Mouse (Mus musculus) midbrain, embryonic 16.5 days (tissue): ENCODE measurements around the gene Dand5. TPM values are rescaled to one million over a fixed set of nuclear protein-coding genes. Genes with fewer than 3 reads are reported as not detected.
"Not testable (repeated sequence)": the region's sequence is repeated elsewhere in the genome, so short reads cannot be mapped to it uniquely, and the experiment has no call there.

Source experiments
- ATAC-seq: fragments of 200-750 bp; cut with Nextera tagmentation; 2 replicates; pipeline ENCODE4 v1.8.0; 2017; ENCODE audit warnings: moderate TSS enrichment
- H3K27ac ChIP-seq: fragments of 300-500 bp; sonication (generic); 2 replicates; pipeline ENCODE4 v1.5.1; 2014; ENCODE audit warnings: mild to moderate bottlenecking, low read length, mixed read lengths
- H3K27me3 ChIP-seq: fragments of 300-500 bp; sonication (generic); 2 replicates; pipeline ENCODE4 v1.6.1; 2014; ENCODE audit warnings: low read depth, low read length, mixed read lengths; ENCODE audit not compliant: control insufficient read depth, insufficient read depth
- H3K36me3 ChIP-seq: fragments of 300-500 bp; sonication (generic); 2 replicates; pipeline ENCODE4 v1.6.1; 2014; ENCODE audit warnings: mild to moderate bottlenecking, low read length, moderate library complexity, mixed read lengths; ENCODE audit not compliant: control insufficient read depth, insufficient read depth
- H3K4me1 ChIP-seq: fragments of 300-500 bp; sonication (generic); 2 replicates; pipeline ENCODE4 v1.6.1; 2014; ENCODE audit warnings: mild to moderate bottlenecking, low read length, mixed read lengths; ENCODE audit not compliant: control insufficient read depth, insufficient read depth
- H3K4me2 ChIP-seq: fragments of 300-500 bp; sonication (generic); 2 replicates; pipeline ENCODE4 v1.6.1; 2014; ENCODE audit warnings: mild to moderate bottlenecking, low read length, mixed read lengths
- H3K4me3 ChIP-seq: fragments of 300-500 bp; sonication (generic); 2 replicates; pipeline ENCODE4 v1.5.1; 2014; ENCODE audit warnings: low read depth, mild to moderate bottlenecking, low read length, moderate library complexity, mixed read lengths
- H3K9ac ChIP-seq: fragments of 300-500 bp; sonication (generic); 2 replicates; pipeline ENCODE4 v1.6.1; 2014; ENCODE audit warnings: low read depth, low read length, mixed read lengths
- H3K9me3 ChIP-seq: fragments of 300-500 bp; sonication (generic); replicated peaks from 2 replicates; pipeline ENCODE4 v1.6.1; 2014; ENCODE audit warnings: mild to moderate bottlenecking, low read length, mixed read lengths; ENCODE audit not compliant: control insufficient read depth, poor library complexity, severe bottlenecking
- WGBS: fragments of 180-500 bp; shearing (Covaris S2); extraction: QIAGEN DNeasy Blood & Tissue Kit; methylation state at CpG from one replicate; pipeline ENCODE4 v1.1.7; 2014; 5-methylcytosine and 5-hydroxymethylcytosine counted together
- polyA plus RNA-seq: library from polyadenylated mRNA; unstranded; fragments of >200 nt; fragmentation: Nextera tagmentation; extraction: Ambion mirVana; gene quantifications from 2 replicates; pipeline ENCODE4 v1.2.1, GENCODE M21; 2015

Dand5 gene
- polyA plus RNA-seq, 1 experiment from 2014 or later = 12.4 TPM

GRCm38 (mm10) chr8:84837149-84837911, 14.7 kb upstream of the Dand5 start:
- Histone ChIP-seq H3K4me2 (no peak overlapping the region), H3K4me1 (peaks cover 19% of the 10 kb centered on the region), H3K9me3 (no peaks in the 10 kb centered on the region), H3K27me3 (no peaks in the 10 kb centered on the region), H3K9ac (no peak overlapping the region), H3K27ac (no peak overlapping the region), H3K36me3 (peaks cover 37% of the 10 kb centered on the region), H3K4me3 (no peak overlapping the region)
- no peak for ATAC-seq
- WGBS = 68% methylated on average over 8 of the region's 8 CpGs

- H3K36me3 ChIP-seq = peaks cover 30% of the 10 kb centered on the region
- 66% methylated on average over 10 of the region's 10 CpGs for WGBS
- H3K4me3 ChIP-seq = no peak overlapping the region
- peaks cover 19% of the 10 kb centered on the region for H3K4me1 ChIP-seq
- no peak overlapping the region for H3K4me2 ChIP-seq
- no peaks in the 10 kb centered on the region for H3K27me3 ChIP-seq
- no peaks in the 10 kb centered on the region for H3K9me3 ChIP-seq
- H3K27ac ChIP-seq = no peak overlapping the region
- no peak overlapping the region for H3K9ac ChIP-seq
- no peak for ATAC-seq
Observed at GRCm38 (mm10) chr8:84834866-84835855, 12.5 kb upstream of the Dand5 start.

GRCm38 (mm10) chr8:84834002-84834865, 11.6 kb upstream of the Dand5 start:
- Histone ChIP-seq H3K36me3 (peaks cover 30% of the 10 kb centered on the region), H3K4me3 (no peak overlapping the region), H3K27me3 (no peaks in the 10 kb centered on the region), H3K9me3 (no peaks in the 10 kb centered on the region), H3K27ac (peak overlapping the region; percentile 42; the same call in 1 of the 2 replicates), H3K4me2 (no peak overlapping the region), H3K9ac (no peak overlapping the region), H3K4me1 (peaks cover 12% of the 10 kb centered on the region)
- no peak for ATAC-seq
- WGBS = 85% methylated on average over 19 of the region's 19 CpGs

GRCm38 (mm10) chr8:84832759-84833742, 10.4 kb upstream of the Dand5 start:
- Histone ChIP-seq H3K27me3 (no peaks in the 10 kb centered on the region), H3K4me2 (peak overlapping the region; percentile 75), H3K27ac (peak overlapping the region; percentile 97), H3K4me3 (peak overlapping the region; percentile 58), H3K9ac (peak overlapping the region; percentile 96), H3K9me3 (no peaks in the 10 kb centered on the region), H3K4me1 (peaks cover 9% of the 10 kb centered on the region), H3K36me3 (peaks cover 26% of the 10 kb centered on the region)
- WGBS = 72% methylated on average over 10 of the region's 10 CpGs
- no peak for ATAC-seq

- Histone ChIP-seq H3K27ac (peak overlapping the region; percentile 97), H3K4me1 (peaks cover 9% of the 10 kb centered on the region), H3K9ac (peak overlapping the region; percentile 96), H3K4me2 (peak overlapping the region; percentile 75), H3K4me3 (peak overlapping the region; percentile 58), H3K36me3 (peaks cover 18% of the 10 kb centered on the region), H3K27me3 (no peaks in the 10 kb centered on the region), H3K9me3 (no peaks in the 10 kb centered on the region)
- peak; percentile 80 for ATAC-seq
- 1% methylated on average over 55 of the region's 59 CpGs for WGBS
Observed at GRCm38 (mm10) chr8:84832034-84832717, 9.6 kb upstream of the Dand5 start.

- ATAC-seq = no peak
- WGBS = 87% methylated on average over 11 of the region's 11 CpGs
- Histone ChIP-seq H3K9me3 (no peaks in the 10 kb centered on the region), H3K36me3 (peaks cover 16% of the 10 kb centered on the region), H3K4me3 (peak within 1 kb of the TSS; percentile 58), H3K4me2 (peak within 1 kb of the TSS; percentile 75), H3K4me1 (peaks cover 9% of the 10 kb centered on the region), H3K27me3 (no peaks in the 10 kb centered on the region), H3K27ac (peak within 1 kb of the TSS; percentile 97), H3K9ac (peak within 1 kb of the TSS; percentile 96)
Observed at GRCm38 (mm10) chr8:84831490-84831889, 8.9 kb upstream of the Dand5 start, which contains the start of gene Gadd45gip1. Gene Gadd45gip1 (plus strand): TSS chr8:84831522.

- H3K4me3 ChIP-seq, H3K27me3 ChIP-seq, H3K4me2 ChIP-seq, H3K27ac ChIP-seq, H3K4me1 ChIP-seq, H3K36me3 ChIP-seq, ATAC-seq, H3K9ac ChIP-seq, H3K9me3 ChIP-seq: not testable (repeated sequence)
- WGBS = 86% methylated on average over 1 of the region's 2 CpGs
Observed at GRCm38 (mm10) chr8:84826518-84826917, 3.9 kb upstream of the Dand5 start.
